Mouse (Mus musculus) testis, postnatal 14 days (tissue): ENCODE results near the gene Ubap1l.

Source experiments
- DNase-seq: peaks from one replicate; pipeline ENCODE4 v3.0.0; 2021; ENCODE audit warnings: low spot score

The Ubap1l gene

DNA sequence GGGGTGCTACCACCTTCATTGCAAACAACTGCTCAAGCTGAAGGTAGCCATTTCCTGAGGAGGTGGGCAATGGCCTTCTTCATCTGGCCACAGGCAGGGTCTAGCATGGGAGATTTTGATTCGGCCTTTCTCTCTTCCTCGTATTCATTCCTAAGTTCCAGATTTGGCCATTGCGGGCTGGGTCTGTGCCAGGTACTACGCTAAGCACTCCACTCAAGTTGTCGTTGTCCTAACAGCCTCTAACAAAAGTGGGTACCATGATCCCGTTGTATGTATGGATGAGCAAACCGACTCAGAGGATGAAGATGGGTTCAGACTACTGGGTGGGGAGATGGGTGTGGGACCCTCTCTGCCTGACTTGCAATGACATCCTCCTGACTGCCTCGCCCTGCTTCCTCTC is 49.5 kb downstream of the Ubap1l start:
- no peak for DNase-seq

DNA sequence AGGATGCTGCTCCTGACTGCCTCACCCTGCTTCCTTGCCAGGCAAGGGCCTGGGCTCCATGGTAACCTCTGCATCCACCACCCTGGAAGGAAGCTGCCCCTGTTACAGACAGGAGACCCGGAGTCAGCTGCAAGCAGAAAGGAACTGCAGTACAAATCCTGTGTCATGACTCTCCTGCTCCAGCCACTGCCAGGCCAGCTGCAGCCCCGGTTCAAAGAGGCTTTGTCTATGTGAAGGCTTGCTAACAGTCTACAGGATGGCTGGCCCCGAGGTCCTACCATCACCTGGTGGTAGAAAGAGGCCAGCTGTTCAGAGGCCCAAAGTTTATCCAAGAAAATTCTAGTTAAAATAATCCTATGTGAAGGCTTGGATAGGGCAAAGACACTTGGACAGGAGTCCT is 50.5 kb downstream of the Ubap1l start:
- no peak for DNase-seq

DNA sequence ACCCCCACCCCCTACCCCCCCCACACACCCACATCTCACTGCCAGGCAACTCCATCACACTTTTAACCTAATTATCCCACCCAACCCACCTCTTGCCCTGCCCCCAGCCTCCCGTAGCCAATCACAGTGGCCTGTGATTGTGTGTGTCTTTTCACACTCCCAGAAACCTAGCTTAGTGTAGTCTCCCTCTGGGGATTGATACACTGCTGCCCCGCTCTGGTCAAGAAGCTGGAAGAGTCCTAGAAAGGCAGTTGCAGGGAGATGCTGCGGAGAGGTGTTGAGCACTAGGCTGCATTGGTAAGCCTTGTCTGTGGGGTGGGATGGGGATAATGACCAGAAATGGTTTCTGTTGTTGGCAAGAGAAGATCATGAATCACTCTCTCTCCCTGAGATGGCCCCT is 56.9 kb downstream of the Ubap1l start:
- DNase-seq = no peak

DNA sequence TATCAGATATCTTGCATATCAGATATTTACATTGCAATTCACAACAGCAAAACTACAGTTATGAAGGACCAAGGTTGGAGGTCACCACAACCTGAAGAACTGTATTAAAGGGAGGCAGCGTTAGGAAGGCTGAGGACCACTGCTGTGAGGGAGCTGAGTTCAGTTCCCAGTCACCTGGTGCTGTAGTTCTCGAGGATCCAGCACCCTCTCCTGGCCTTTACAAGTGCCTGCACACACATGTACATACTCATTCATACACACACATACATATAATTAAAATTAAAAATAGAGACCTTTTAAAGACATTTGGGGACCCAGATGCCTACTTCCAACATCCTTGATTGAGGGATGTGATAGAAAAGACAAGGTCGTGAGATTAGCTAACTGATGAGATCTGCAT is 58.8 kb downstream of the Ubap1l start:
- DNase-seq = no peak

DNA sequence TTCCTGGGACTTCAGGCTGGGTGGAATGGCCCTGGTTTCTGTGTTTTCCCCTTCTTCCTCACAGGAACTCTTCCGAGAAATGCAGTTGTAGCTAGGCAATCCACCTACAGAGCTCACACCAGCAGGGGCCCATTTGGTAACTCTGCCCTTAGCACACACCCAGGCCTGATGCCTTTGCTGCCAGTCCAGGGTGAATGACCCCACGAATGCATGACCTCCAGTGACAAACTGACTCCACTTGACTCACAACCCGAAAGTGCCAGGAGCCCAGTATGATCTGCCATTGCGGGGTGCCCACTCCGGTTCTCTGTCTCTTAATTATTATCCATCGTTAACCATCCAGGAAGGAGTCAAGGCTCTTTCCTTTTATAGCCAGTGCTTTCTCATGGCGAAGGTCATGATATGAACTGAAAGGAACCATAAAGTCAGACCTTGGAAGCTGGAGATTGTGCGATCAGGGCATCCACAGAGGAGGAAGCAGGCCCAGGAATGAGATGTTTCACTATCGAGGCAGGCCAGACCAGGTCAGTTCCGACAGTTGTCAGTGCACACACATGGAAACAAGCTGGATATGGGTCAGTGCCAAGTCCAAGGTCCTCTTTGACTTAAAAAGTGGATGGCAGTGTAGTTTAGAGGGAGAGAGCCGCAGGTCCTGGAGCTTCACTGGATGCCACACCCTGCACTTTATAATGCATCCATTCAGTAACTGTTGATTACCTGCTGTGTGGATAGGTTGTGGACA is 62.1 kb downstream of the Ubap1l start, which contains the start of gene Slc51b:
TSS of gene Slc51b (minus strand) at position 196 of the 742 bp plus-strand sequence.
- DNase-seq = no peak

DNA sequence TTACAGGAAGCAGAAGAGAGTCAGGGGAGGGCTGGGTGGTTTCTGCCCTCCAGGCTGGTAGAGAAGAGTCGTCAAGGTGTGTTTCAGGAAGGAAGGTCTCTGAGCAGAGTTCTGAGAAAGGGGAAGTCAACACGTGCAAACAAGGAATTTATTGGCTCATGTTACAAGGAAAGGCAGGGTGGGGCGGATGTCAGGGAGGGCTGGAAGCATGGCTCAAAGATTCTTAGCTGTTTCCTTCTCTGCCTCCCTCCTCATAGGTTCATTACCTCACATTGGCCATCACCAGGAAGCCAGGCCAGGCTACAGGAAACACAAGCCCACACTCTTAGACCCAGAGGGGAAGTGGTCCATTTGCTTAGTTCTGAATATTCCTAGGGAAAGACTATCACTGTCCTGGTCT is 63.6 kb downstream of the Ubap1l start:
- no peak for DNase-seq

DNA sequence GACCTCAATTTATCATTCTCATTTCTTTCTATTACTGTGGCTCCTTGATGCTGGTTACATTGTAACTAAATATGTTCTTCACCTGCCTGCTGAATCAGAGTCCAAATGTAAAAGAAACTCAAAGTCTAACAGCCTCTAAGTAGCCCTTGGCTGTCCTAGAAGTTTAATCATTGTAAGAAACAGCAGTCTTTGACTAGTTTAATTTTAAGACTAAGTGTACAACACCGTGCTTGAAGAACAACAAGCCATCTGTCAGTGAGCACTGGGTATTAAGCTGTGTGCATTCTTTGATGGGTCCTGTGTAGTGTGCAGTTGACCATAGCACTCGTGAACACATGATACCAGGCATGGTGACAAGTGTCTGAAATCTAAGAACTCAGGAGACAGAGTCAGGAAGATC is 66.7 kb downstream of the Ubap1l start:
- no peak for DNase-seq

DNA sequence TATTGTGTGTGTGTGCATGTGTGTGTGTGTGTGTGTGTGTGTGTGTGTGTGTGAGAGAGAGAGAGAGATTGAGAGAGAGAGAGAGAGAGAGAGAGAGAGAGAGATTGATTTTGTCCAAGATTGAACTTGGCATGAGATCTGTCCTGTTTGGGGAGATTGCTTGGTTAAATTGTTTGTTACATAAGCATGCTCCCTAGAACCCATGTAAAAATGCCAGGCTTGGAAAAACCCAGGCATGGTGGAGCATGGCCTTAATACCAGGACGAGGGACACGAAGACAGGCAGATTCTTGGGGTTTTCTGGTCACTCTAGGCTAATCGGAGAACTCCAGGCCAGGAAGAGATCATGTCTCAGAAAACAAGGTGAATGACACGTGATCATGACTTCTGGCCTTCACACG is 67.2 kb downstream of the Ubap1l start:
- no peak for DNase-seq
